In the genomic region with DNA sequence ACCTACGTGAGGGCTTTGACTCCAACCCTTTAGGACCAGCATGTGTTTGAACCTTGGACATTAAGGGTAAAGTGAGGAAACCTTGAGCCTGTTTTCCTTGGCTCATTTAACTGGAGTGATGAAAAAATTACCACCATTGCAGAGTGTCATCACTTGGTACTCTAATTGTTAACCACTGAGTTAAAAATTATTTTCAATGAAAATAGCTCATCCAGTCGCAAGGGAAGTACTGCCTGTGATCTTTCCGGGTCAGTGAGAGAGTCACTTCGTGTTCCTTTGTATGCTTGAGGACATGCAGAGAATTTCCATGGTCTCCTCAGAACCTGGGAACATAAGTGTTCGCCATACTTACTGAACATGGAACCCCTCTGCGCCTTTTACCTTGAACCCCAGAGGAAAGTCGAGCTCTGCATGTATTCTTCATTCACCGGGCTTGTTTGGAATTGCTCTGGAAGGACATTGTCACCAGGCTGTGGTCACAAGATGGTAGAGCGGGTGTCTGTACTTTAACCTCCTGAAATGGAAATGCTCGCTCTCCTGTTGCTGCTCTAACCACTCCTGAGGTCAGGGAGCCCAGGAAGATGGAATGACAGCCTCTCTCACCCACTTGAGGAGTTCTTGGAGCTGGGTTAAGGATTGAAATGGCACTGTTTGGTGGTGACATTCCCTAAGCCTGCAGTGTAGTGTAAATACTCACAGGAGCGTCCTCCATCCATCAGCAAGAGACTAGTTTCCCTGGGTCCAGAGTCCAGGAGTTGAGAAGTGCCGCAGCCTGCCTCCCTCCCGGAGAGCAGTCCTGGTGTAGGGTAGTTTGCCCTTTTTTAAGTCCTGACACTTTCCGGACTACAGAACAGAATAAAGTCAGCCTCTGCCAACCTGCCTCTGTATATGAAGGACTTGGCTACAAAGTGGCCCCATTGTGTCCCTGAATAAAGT, we compare ENCODE assay signal across 12 mouse cellular contexts.
DNase-seq lines count a peak whose midpoint lies in the region; ATAC-seq and TF ChIP-seq lines count a peak whose summit lies in the region.
"Had no signal": no experiment of that assay in that cellular context is flagged by ENCODE, and none has a peak within 500 bp of the region (broad histone marks: within the 10 kb centered on the region; RNA-seq: fewer than 3 reads in every experiment).

No protein-coding gene starts in this region.

- no peak; the same call in 1 of the 2 replicates for ATAC-seq in heart, embryonic 12.5 days (ENCODE audit: insufficient number of reproducible peaks, low FRiP score)
- peak; percentile 67; the same call in 1 of the 2 replicates for ATAC-seq in intestine, postnatal 0 days
- no peak for ATAC-seq in forebrain, embryonic 13.5 days
- ATAC-seq: hindbrain, embryonic 16.5 days had no signal

- peak overlapping the region; percentile 76 for H3K27ac ChIP-seq in heart, embryonic 12.5 days (ENCODE audit: poor library complexity, severe bottlenecking)
- H3K27ac ChIP-seq in embryonic facial prominence, embryonic 10.5 days (replicated peaks) = 0 out of 2 replicates have a peak overlapping the region, but pooled peaks have one; percentile 7
- H3K27ac ChIP-seq in intestine, postnatal 0 days (ENCODE audit: low read depth, low read length) = no peak overlapping the region
- H3K27ac ChIP-seq in limb, embryonic 10.5 days = peak overlapping the region; percentile 68; the same call in 1 of the 2 replicates
- H3K27ac ChIP-seq in forebrain, embryonic 13.5 days = no peak overlapping the region
- H3K27ac ChIP-seq: macrophage had no signal

- no peaks in the 10 kb centered on the region for H3K36me3 ChIP-seq in heart, embryonic 12.5 days
- H3K36me3 ChIP-seq in embryonic facial prominence, embryonic 10.5 days (replicated peaks) = no peaks in the 10 kb centered on the region
- H3K36me3 ChIP-seq in intestine, postnatal 0 days (ENCODE audit: control insufficient read depth, insufficient read depth) = no peaks in the 10 kb centered on the region
- 0 out of 2 replicates have a peak, but pooled peaks cover 1% of the 10 kb centered on the region for H3K36me3 ChIP-seq in limb, embryonic 10.5 days
- H3K36me3 ChIP-seq in forebrain, embryonic 13.5 days (ENCODE audit: poor library complexity, severe bottlenecking) = no peaks in the 10 kb centered on the region

- peak overlapping the region; percentile 20 for H3K4me3 ChIP-seq in heart, embryonic 12.5 days
- peak overlapping the region; percentile 39 for H3K4me3 ChIP-seq in embryonic facial prominence, embryonic 10.5 days
- no peak overlapping the region for H3K4me3 ChIP-seq in intestine, postnatal 0 days (ENCODE audit: low read depth, low read length)
- peak overlapping the region; percentile 34 for H3K4me3 ChIP-seq in limb, embryonic 10.5 days
- no peak overlapping the region for H3K4me3 ChIP-seq in forebrain, embryonic 13.5 days

- H3K4me1 ChIP-seq in heart, embryonic 12.5 days (replicated peaks) = peaks cover 72% of the 10 kb centered on the region
- peaks cover 65% of the 10 kb centered on the region for H3K4me1 ChIP-seq in embryonic facial prominence, embryonic 10.5 days
- no peaks in the 10 kb centered on the region; the same call in 1 of the 2 replicates for H3K4me1 ChIP-seq in intestine, postnatal 0 days (replicated peaks; ENCODE audit: control insufficient read depth, insufficient read depth, low read length)
- H3K4me1 ChIP-seq in limb, embryonic 10.5 days = peaks cover 43% of the 10 kb centered on the region
- H3K4me1 ChIP-seq in forebrain, embryonic 13.5 days = peaks cover 46% of the 10 kb centered on the region

- no peak overlapping the region for H3K9ac ChIP-seq in heart, embryonic 12.5 days
- no peak overlapping the region for H3K9ac ChIP-seq in intestine, postnatal 0 days (ENCODE audit: low read depth, low read length)
- no peak overlapping the region for H3K9ac ChIP-seq in forebrain, embryonic 13.5 days

- DNase-seq in heart, adult 9 months (ENCODE audit: low spot score in 2 of 2) = no peak
- no peak for DNase-seq in embryonic facial prominence, embryonic 10.5 days (ENCODE audit: low spot score)
- DNase-seq in limb, embryonic 10.5 days (ENCODE audit: low spot score) = no peak
- DNase-seq in layer of hippocampus, postnatal 36 days = no peak
- no peak for DNase-seq in adipocyte (ENCODE audit: low spot score)
- DNase-seq: adrenal gland, adult 2 months; thymus, postnatal 4 days had no signal

- 69% methylated on average over 14 of the region's 14 CpGs for WGBS in heart, embryonic 12.5 days
- whole genome bisulfite sequencing in embryonic facial prominence, embryonic 10.5 days = 73% methylated on average over 14 of the region's 14 CpGs
- 75% methylated on average over 14 of the region's 14 CpGs for WGBS in intestine, postnatal 0 days
- 83% methylated on average over 14 of the region's 14 CpGs for WGBS in limb, embryonic 10.5 days
- WGBS in forebrain, embryonic 13.5 days = 75% methylated on average over 14 of the region's 14 CpGs

- no peaks in the 10 kb centered on the region for H3K27me3 ChIP-seq in heart, embryonic 12.5 days (replicated peaks)
- H3K27me3 ChIP-seq in embryonic facial prominence, embryonic 10.5 days (replicated peaks; ENCODE audit: low read depth, poor library complexity, severe bottlenecking) = no peaks in the 10 kb centered on the region
- H3K27me3 ChIP-seq in intestine, postnatal 0 days (replicated peaks; ENCODE audit: control insufficient read depth, insufficient read depth, low read length) = no peaks in the 10 kb centered on the region
- H3K27me3 ChIP-seq in limb, embryonic 10.5 days (ENCODE audit: low read depth, poor library complexity, severe bottlenecking) = no peaks in the 10 kb centered on the region
- H3K27me3 ChIP-seq in forebrain, embryonic 13.5 days = no peaks in the 10 kb centered on the region

- no peak for TF ChIP-seq CTCF in intestine, postnatal 0 days (IDR thresholded peaks at IDR 0.05; ENCODE audit: low read depth)

- peak overlapping the region; percentile 48 for H3K4me2 ChIP-seq in heart, embryonic 12.5 days
- no peak overlapping the region; the same call in 1 of the 2 replicates for H3K4me2 ChIP-seq in intestine, postnatal 0 days (replicated peaks; ENCODE audit: low read depth)
- no peak overlapping the region for H3K4me2 ChIP-seq in forebrain, embryonic 13.5 days

- no peaks in the 10 kb centered on the region for H3K9me3 ChIP-seq in heart, embryonic 12.5 days (replicated peaks)
- H3K9me3 ChIP-seq in embryonic facial prominence, embryonic 10.5 days = no peaks in the 10 kb centered on the region
- no peaks in the 10 kb centered on the region for H3K9me3 ChIP-seq in intestine, postnatal 0 days (ENCODE audit: control insufficient read depth)
- H3K9me3 ChIP-seq in limb, embryonic 10.5 days (replicated peaks) = no peaks in the 10 kb centered on the region
- no peaks in the 10 kb centered on the region for H3K9me3 ChIP-seq in forebrain, embryonic 13.5 days (replicated peaks)

Comparison
In these comparisons a context has a peak if more than half of its experiments do, and no peak if none do; other contexts are left out.
1. H3K27ac ChIP-seq: peak in heart, embryonic 12.5 days (single experiment), embryonic facial prominence, embryonic 10.5 days (single experiment) and limb, embryonic 10.5 days (single experiment); none in intestine, postnatal 0 days (single experiment) and forebrain, embryonic 13.5 days (single experiment).
2. H3K4me3 ChIP-seq: peak in heart, embryonic 12.5 days (single experiment), embryonic facial prominence, embryonic 10.5 days (single experiment) and limb, embryonic 10.5 days (single experiment); none in intestine, postnatal 0 days (single experiment) and forebrain, embryonic 13.5 days (single experiment).